Mouse (Mus musculus) limb, embryonic 15.5 days (tissue): Measurements from ENCODE around the gene LTO1. TPM values are rescaled to one million over a fixed set of nuclear protein-coding genes. Genes with fewer than 3 reads are reported as not detected.

Experiments
- ATAC-seq: fragments of 200-750 bp; cut with Nextera tagmentation; 2 replicates; pipeline ENCODE4 v1.8.0; 2017; ENCODE audit warnings: low read depth, moderate TSS enrichment; ENCODE audit not compliant: insufficient number of reproducible peaks, low FRiP score, low TSS enrichment
- H3K27ac ChIP-seq: fragments of 300-500 bp; sonication (generic); 2 replicates; pipeline ENCODE4 v1.5.1; 2015; ENCODE audit warnings: moderate library complexity, mild to moderate bottlenecking, inconsistent platforms
- H3K27me3 ChIP-seq: fragments of 300-500 bp; sonication (generic); 2 replicates; pipeline ENCODE4 v1.6.1; 2015; ENCODE audit warnings: inconsistent platforms
- H3K36me3 ChIP-seq: fragments of 300-500 bp; sonication (generic); 2 replicates; pipeline ENCODE4 v1.6.1; 2015; ENCODE audit warnings: inconsistent platforms
- H3K4me1 ChIP-seq: fragments of 300-500 bp; sonication (generic); 2 replicates; pipeline ENCODE4 v1.6.1; 2015; ENCODE audit warnings: inconsistent platforms
- H3K4me2 ChIP-seq: fragments of 300-500 bp; sonication (generic); 2 replicates; pipeline ENCODE4 v1.6.1; 2015; ENCODE audit warnings: mild to moderate bottlenecking, inconsistent platforms
- H3K4me3 ChIP-seq: fragments of 300-500 bp; sonication (generic); 2 replicates; pipeline ENCODE4 v1.5.1; 2015; ENCODE audit warnings: mild to moderate bottlenecking, inconsistent platforms
- H3K9ac ChIP-seq: fragments of 300-500 bp; sonication (generic); 2 replicates; pipeline ENCODE4 v1.6.1; 2015; ENCODE audit warnings: inconsistent platforms
- H3K9me3 ChIP-seq: fragments of 300-500 bp; sonication (generic); 2 replicates; pipeline ENCODE4 v1.6.1; 2016; ENCODE audit warnings: inconsistent platforms
- WGBS: fragments of 180-500 bp; shearing (Covaris S2); methylation state at CpG from one replicate; pipeline ENCODE4 v1.1.7; 2015; 5-methylcytosine and 5-hydroxymethylcytosine counted together
- polyA plus RNA-seq: library from polyadenylated mRNA; unstranded; fragments of >200 nt; fragmentation: Nextera tagmentation; extraction: Ambion mirVana; gene quantifications from 2 replicates; pipeline ENCODE4 v1.2.1, GENCODE M21; 2015

Gene LTO1
- polyA plus RNA-seq, 1 experiment from 2014 or later, result 28.1 TPM

GRCm38 (mm10) chr7:144942071-144942743 is 27.3 kb downstream of the LTO1 start:
- Histone ChIP-seq H3K9me3 (no peaks in the 10 kb centered on the region), H3K4me1 (peaks cover 53% of the 10 kb centered on the region), H3K9ac (0 out of 2 replicates have a peak overlapping the region, but pooled peaks have one; percentile 37), H3K4me2 (peak overlapping the region; percentile 97), H3K36me3 (peaks cover under 1% of the 10 kb centered on the region; the same call in 1 of the 2 replicates), H3K27me3 (0 out of 2 replicates have a peak, but pooled peaks cover 6% of the 10 kb centered on the region), H3K4me3 (peak overlapping the region; percentile 57), H3K27ac (peak overlapping the region; percentile 92)
- under 1% methylated on average over 35 of the region's 35 CpGs for WGBS
- 0 out of 2 replicates have a peak, but pooled peaks have one; percentile 7 for ATAC-seq

- no peak for ATAC-seq
- H3K27me3 ChIP-seq, result 0 out of 2 replicates have a peak, but pooled peaks cover 6% of the 10 kb centered on the region
- no peaks in the 10 kb centered on the region for H3K9me3 ChIP-seq
- H3K4me1 ChIP-seq, result peaks cover 49% of the 10 kb centered on the region
- H3K36me3 ChIP-seq, result no peaks in the 10 kb centered on the region
- H3K4me2 ChIP-seq, result peak overlapping the region; percentile 97
- 0 out of 2 replicates have a peak overlapping the region, but pooled peaks have one; percentile 37 for H3K9ac ChIP-seq
- peak overlapping the region; percentile 92 for H3K27ac ChIP-seq
- WGBS, result under 1% methylated on average over 20 of the region's 20 CpGs
- H3K4me3 ChIP-seq, result peak overlapping the region; percentile 57
These were observed 27.8 kb downstream of the LTO1 start for GRCm38 (mm10) chr7:144942744-144943135.

- ATAC-seq, result 0 out of 2 replicates have a peak, but pooled peaks have one; percentile 9
- no peaks in the 10 kb centered on the region for H3K36me3 ChIP-seq
- H3K9ac ChIP-seq, result 0 out of 2 replicates have a peak overlapping the region, but pooled peaks have one; percentile 37
- H3K4me2 ChIP-seq, result peak overlapping the region; percentile 97
- WGBS, result under 1% methylated on average over 45 of the region's 45 CpGs
- 0 out of 2 replicates have a peak, but pooled peaks cover 6% of the 10 kb centered on the region for H3K27me3 ChIP-seq
- H3K4me1 ChIP-seq, result peaks cover 46% of the 10 kb centered on the region
- peak overlapping the region; percentile 92 for H3K27ac ChIP-seq
- no peaks in the 10 kb centered on the region for H3K9me3 ChIP-seq
- peak overlapping the region; percentile 57 for H3K4me3 ChIP-seq
These were observed 28.4 kb downstream of the LTO1 start for GRCm38 (mm10) chr7:144943254-144943653.

GRCm38 (mm10) chr7:144958509-144959395 is 43.9 kb downstream of the LTO1 start:
- H3K36me3 ChIP-seq, result no peaks in the 10 kb centered on the region
- peaks cover 5% of the 10 kb centered on the region; the same call in 1 of the 2 replicates for H3K4me1 ChIP-seq
- H3K4me2 ChIP-seq, result no peak overlapping the region
- WGBS, result 32% methylated on average over 12 of the region's 12 CpGs
- ATAC-seq, result no peak
- no peaks in the 10 kb centered on the region for H3K27me3 ChIP-seq
- H3K9ac ChIP-seq, result no peak overlapping the region
- peak overlapping the region; percentile 40; the same call in 1 of the 2 replicates for H3K27ac ChIP-seq
- no peaks in the 10 kb centered on the region for H3K9me3 ChIP-seq
- no peak overlapping the region for H3K4me3 ChIP-seq

GRCm38 (mm10) chr7:144963911-144964310 is 49.0 kb downstream of the LTO1 start:
- no peaks in the 10 kb centered on the region for H3K9me3 ChIP-seq
- no peaks in the 10 kb centered on the region for H3K36me3 ChIP-seq
- 85% methylated on average over 1 of the region's 1 CpGs for WGBS

GRCm38 (mm10) chr7:144964316-144964715 is 49.4 kb downstream of the LTO1 start:
- no peak for ATAC-seq
- WGBS, result 80% methylated on average over 4 of the region's 4 CpGs
- Histone ChIP-seq H3K4me1 (no peaks in the 10 kb centered on the region), H3K4me3 (no peak overlapping the region), H3K27me3 (no peaks in the 10 kb centered on the region), H3K36me3 (no peaks in the 10 kb centered on the region), H3K9ac (no peak overlapping the region), H3K4me2 (no peak overlapping the region), H3K9me3 (no peaks in the 10 kb centered on the region), H3K27ac (no peak overlapping the region)

More at GRCm38 (mm10) chr7:144963911-144964310, 49.0 kb downstream of the LTO1 start:
- Histone ChIP-seq H3K9ac (no peak overlapping the region), H3K4me3 (no peak overlapping the region), H3K4me1 (peaks cover 1% of the 10 kb centered on the region; the same call in 1 of the 2 replicates), H3K27me3 (no peaks in the 10 kb centered on the region), H3K4me2 (no peak overlapping the region), H3K27ac (no peak overlapping the region)
- no peak for ATAC-seq

- no peak overlapping the region for H3K9ac ChIP-seq
- H3K27ac ChIP-seq, result no peak overlapping the region
- H3K36me3 ChIP-seq, result no peaks in the 10 kb centered on the region
- no peak overlapping the region for H3K4me2 ChIP-seq
- H3K9me3 ChIP-seq, result no peaks in the 10 kb centered on the region
- H3K4me3 ChIP-seq, result no peak overlapping the region
- no peaks in the 10 kb centered on the region for H3K4me1 ChIP-seq
- H3K27me3 ChIP-seq, result no peaks in the 10 kb centered on the region
- WGBS, result 74% methylated on average over 5 of the region's 5 CpGs
- no peak for ATAC-seq
These were observed 51.0 kb downstream of the LTO1 start for GRCm38 (mm10) chr7:144965893-144966292.

GRCm38 (mm10) chr7:144970997-144971768 is 56.3 kb downstream of the LTO1 start:
- Histone ChIP-seq H3K4me3 (no peak overlapping the region), H3K27ac (no peak overlapping the region), H3K36me3 (no peaks in the 10 kb centered on the region), H3K27me3 (no peaks in the 10 kb centered on the region), H3K4me1 (no peaks in the 10 kb centered on the region), H3K9ac (no peak overlapping the region), H3K9me3 (no peaks in the 10 kb centered on the region), H3K4me2 (no peak overlapping the region)
- 0 out of 2 replicates have a peak, but pooled peaks have one; percentile 25 for ATAC-seq
- 62% methylated on average over 8 of the region's 8 CpGs for WGBS

- Histone ChIP-seq H3K27ac (no peak overlapping the region), H3K27me3 (no peaks in the 10 kb centered on the region), H3K36me3 (no peaks in the 10 kb centered on the region), H3K4me1 (no peaks in the 10 kb centered on the region), H3K4me3 (no peak overlapping the region), H3K4me2 (no peak overlapping the region), H3K9ac (no peak overlapping the region), H3K9me3 (no peaks in the 10 kb centered on the region)
- ATAC-seq, result no peak; the same call in 1 of the 2 replicates
- 51% methylated on average over 2 of the region's 2 CpGs for WGBS
These were observed 56.9 kb downstream of the LTO1 start for GRCm38 (mm10) chr7:144971769-144972168.

GRCm38 (mm10) chr7:144973461-144973860 is 58.6 kb downstream of the LTO1 start:
- Histone ChIP-seq H3K27me3 (no peaks in the 10 kb centered on the region), H3K4me2 (no peak overlapping the region)
- 53% methylated on average over 8 of the region's 8 CpGs for WGBS

GRCm38 (mm10) chr7:144977121-144977520 is 62.2 kb downstream of the LTO1 start:
- no peak overlapping the region for H3K4me2 ChIP-seq
- no peak overlapping the region for H3K4me3 ChIP-seq
- H3K36me3 ChIP-seq, result no peaks in the 10 kb centered on the region
- no peak for ATAC-seq
- H3K27ac ChIP-seq, result no peak overlapping the region
- no peak overlapping the region for H3K9ac ChIP-seq
- no peaks in the 10 kb centered on the region for H3K27me3 ChIP-seq
- WGBS, result 77% methylated on average over 2 of the region's 2 CpGs
- H3K4me1 ChIP-seq, result peaks cover 8% of the 10 kb centered on the region
- H3K9me3 ChIP-seq, result no peaks in the 10 kb centered on the region

More at GRCm38 (mm10) chr7:144973461-144973860, 58.6 kb downstream of the LTO1 start:
- Histone ChIP-seq H3K4me1 (no peaks in the 10 kb centered on the region), H3K4me3 (no peak overlapping the region), H3K9ac (no peak overlapping the region), H3K36me3 (no peaks in the 10 kb centered on the region), H3K27ac (no peak overlapping the region), H3K9me3 (no peaks in the 10 kb centered on the region)
- no peak for ATAC-seq
